Mouse (Mus musculus): ENCODE measurements at regions not wholly inside any gene's neighbourhood (a gene's known extent, or its start where the extent isn't known, plus 50 kb on each side); places are given as distances from the start of the nearest gene placed in this dataset.
A peak's percentile ranks its signal among the peaks of the same experiment; 100 is the strongest.

- DNase-seq (ENCODE audit: low spot score): peak; percentile 18
Measured at GRCm38 (mm10) chr14:72371702-72372277, 119.8 kb downstream of the Gm9195 start.

GRCm38 (mm10) chr14:72360829-72361520, 130.7 kb downstream of the Gm9195 start:
- no peak for DNase-seq (ENCODE audit: low spot score)

GRCm38 (mm10) chr14:72360181-72360580, 131.5 kb downstream of the Gm9195 start:
- no peak for DNase-seq (ENCODE audit: low spot score)

GRCm38 (mm10) chr14:72357915-72358314, 133.7 kb downstream of the Gm9195 start:
- DNase-seq (ENCODE audit: low spot score): no peak

GRCm38 (mm10) chr14:72342181-72342580, 149.5 kb downstream of the Gm9195 start:
- DNase-seq (ENCODE audit: low spot score): no peak

- no peak for DNase-seq (ENCODE audit: low spot score)
Measured at GRCm38 (mm10) chr14:72341590-72342154, 150.0 kb downstream of the Gm9195 start.

- no peak for DNase-seq (ENCODE audit: low spot score)
Measured at GRCm38 (mm10) chr14:72338046-72338445, 153.6 kb downstream of the Gm9195 start.

GRCm38 (mm10) chr14:72303856-72304255, 187.8 kb downstream of the Gm9195 start:
- no peak for DNase-seq (ENCODE audit: low spot score)

GRCm38 (mm10) chr14:72300026-72300425, 191.6 kb downstream of the Gm9195 start:
- DNase-seq (ENCODE audit: low spot score): peak; percentile 10

- no peak for DNase-seq (ENCODE audit: low spot score)
Measured at GRCm38 (mm10) chr14:72294631-72295030, 197.0 kb downstream of the Gm9195 start.

- DNase-seq (ENCODE audit: low spot score): no peak
Measured at GRCm38 (mm10) chr14:72293677-72294387, 197.8 kb downstream of the Gm9195 start.

GRCm38 (mm10) chr14:72292656-72293299, 198.9 kb downstream of the Gm9195 start:
- no peak for DNase-seq (ENCODE audit: low spot score)

- DNase-seq (ENCODE audit: low spot score): no peak
Measured at GRCm38 (mm10) chr14:72277309-72277708, 214.3 kb downstream of the Gm9195 start.

- no peak for DNase-seq (ENCODE audit: low spot score)
Measured at GRCm38 (mm10) chr14:72259255-72259654, 232.4 kb downstream of the Gm9195 start.

GRCm38 (mm10) chr14:72241872-72242271, 249.8 kb downstream of the Gm9195 start:
- DNase-seq (ENCODE audit: low spot score): no peak

- no peak for DNase-seq (ENCODE audit: low spot score)
Measured at GRCm38 (mm10) chr14:72240272-72240671, 251.4 kb downstream of the Gm9195 start.

- no peak for DNase-seq (ENCODE audit: low spot score)
Measured at GRCm38 (mm10) chr14:72238344-72238743, 253.3 kb downstream of the Gm9195 start.

GRCm38 (mm10) chr14:72234234-72235075, 257.2 kb downstream of the Gm9195 start:
- no peak for DNase-seq (ENCODE audit: low spot score)

GRCm38 (mm10) chr14:72227853-72228252, 263.8 kb downstream of the Gm9195 start:
- DNase-seq (ENCODE audit: low spot score): no peak

- no peak for DNase-seq (ENCODE audit: low spot score)
Measured at GRCm38 (mm10) chr14:72227441-72227840, 264.2 kb downstream of the Gm9195 start.

GRCm38 (mm10) chr14:72226946-72227345, 264.7 kb downstream of the Gm9195 start:
- no peak for DNase-seq (ENCODE audit: low spot score)

Data from T-cell, adult 2 months (primary cell).